Mouse (Mus musculus) thymus, adult 2 months (tissue): Measurements from ENCODE around the gene Smarcd2. TPM values are rescaled to one million over a fixed set of nuclear protein-coding genes. Genes with fewer than 3 reads are reported as not detected.

ENCODE experiments used
- DNase-seq: peaks from one replicate; pipeline ENCODE4 v3.0.0; 2021
- H3K27ac ChIP-seq: fragments of 200-500 bp; 2 replicates; pipeline ENCODE4 v1.5.1; 2012; ENCODE audit warnings: low read length, control low read depth; ENCODE audit not compliant: control insufficient read depth, insufficient read depth
- H3K27me3 ChIP-seq: fragments of 200-500 bp; 2 replicates; pipeline ENCODE4 v1.6.1; 2012; ENCODE audit warnings: mild to moderate bottlenecking, low read length, moderate library complexity, mixed read lengths; ENCODE audit not compliant: control insufficient read depth, insufficient read depth
- H3K36me3 ChIP-seq: fragments of 200-500 bp; 2 replicates; pipeline ENCODE4 v1.6.1; 2012; ENCODE audit warnings: mild to moderate bottlenecking, low read length, moderate library complexity; ENCODE audit not compliant: control insufficient read depth, insufficient read depth
- H3K4me1 ChIP-seq: fragments of 200-500 bp; replicated peaks from 2 replicates; pipeline ENCODE4 v1.6.1; 2012; ENCODE audit warnings: low read length; ENCODE audit not compliant: control insufficient read depth, insufficient read depth
- H3K4me3 ChIP-seq: fragments of 200-500 bp; 2 replicates; pipeline ENCODE4 v1.5.1; 2012; ENCODE audit warnings: mild to moderate bottlenecking, low read length, control low read depth, moderate library complexity; ENCODE audit not compliant: control insufficient read depth, insufficient read depth
- CTCF ChIP-seq: fragments of 200-500 bp; IDR thresholded peaks from 2 replicates; pipeline ENCODE4 v1.5.1; 2012; ENCODE audit warnings: mild to moderate bottlenecking, control low read depth, low read length, moderate library complexity, borderline replicate concordance; ENCODE audit not compliant: control insufficient read depth, poor library complexity, insufficient read depth; ENCODE audit errors: extremely low read depth
- POLR2A ChIP-seq: fragments of 200-500 bp; IDR thresholded peaks from 2 replicates; pipeline ENCODE4 v1.6.1; 2012; ENCODE audit warnings: mild to moderate bottlenecking, low read length, control low read depth, moderate library complexity; ENCODE audit not compliant: control insufficient read depth, poor library complexity, insufficient read depth; ENCODE audit errors: extremely low read depth
- WGBS: fragments of 180-500 bp; shearing (Covaris S2); methylation state at CpG from one replicate; pipeline ENCODE4 v1.1.7; 2018; 5-methylcytosine and 5-hydroxymethylcytosine counted together
- polyA plus RNA-seq: library from polyadenylated mRNA; depleted of rRNA; stranded (reverse); fragments of >200 nt; gene quantifications from 2 replicates; pipeline ENCODE4 v1.2.3, GENCODE M21; 2012

The Smarcd2 gene
- polyA plus RNA-seq, 1 experiment: 570 TPM

DNA sequence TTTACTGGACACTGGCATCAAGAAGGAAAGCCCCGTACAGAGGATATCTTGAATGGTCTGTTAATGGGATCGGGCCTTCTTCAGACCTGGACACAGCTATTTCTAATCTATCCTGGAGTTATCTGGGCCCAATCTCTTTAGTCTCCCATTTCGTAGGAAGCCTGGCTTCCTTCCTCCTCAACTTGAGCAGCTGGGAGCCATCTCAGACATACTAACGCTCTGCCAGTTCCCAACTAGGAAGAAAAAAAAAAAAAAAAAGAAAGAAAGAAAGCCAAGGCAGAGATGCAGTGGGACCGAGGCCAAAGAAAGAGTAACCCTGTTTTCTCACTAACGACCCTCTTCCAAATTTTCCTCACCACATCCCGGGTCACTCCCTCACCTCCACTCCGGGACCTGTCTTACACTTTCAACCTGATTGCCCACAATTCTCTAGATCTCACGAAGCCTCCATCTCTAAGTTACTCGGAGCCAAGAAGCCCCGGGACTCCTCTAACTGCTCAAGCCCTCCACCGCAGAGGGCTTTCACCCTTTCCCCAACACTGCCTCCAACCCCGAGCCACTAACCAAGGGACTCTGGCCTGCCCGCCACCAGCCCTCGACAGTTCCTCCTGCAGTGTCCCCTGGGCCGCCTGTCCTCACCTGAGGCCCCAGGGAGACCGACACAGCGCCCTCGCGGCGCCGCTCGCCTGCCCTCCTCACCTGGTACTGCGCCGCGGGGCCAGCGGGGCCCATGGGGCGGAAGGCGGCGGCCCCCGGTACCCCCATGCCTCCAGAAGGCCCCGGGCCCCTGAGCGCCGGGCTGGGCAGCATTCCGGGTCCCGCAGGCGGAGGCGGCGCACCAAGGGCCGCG is 753 bp downstream of the Smarcd2 start:
- Histone ChIP-seq H3K36me3 (peaks cover 9% of the 10 kb centered on the region), H3K4me1 (peaks cover 43% of the 10 kb centered on the region), H3K27ac (peak overlapping the region; percentile 60), H3K27me3 (no peaks in the 10 kb centered on the region), H3K4me3 (peak overlapping the region; percentile 97)
- no peak for DNase-seq
- WGBS: under 1% methylated on average over 41 of the region's 41 CpGs
- TF ChIP-seq POLR2A (no peak), CTCF (no peak)

- DNase-seq: no peak
- Histone ChIP-seq H3K36me3 (peaks cover 17% of the 10 kb centered on the region), H3K4me1 (peaks cover 40% of the 10 kb centered on the region), H3K27ac (peak overlapping the region; percentile 60), H3K27me3 (no peaks in the 10 kb centered on the region), H3K4me3 (peak overlapping the region; percentile 97)
- TF ChIP-seq CTCF (no peak), POLR2A (no peak)
- WGBS: 30% methylated on average over 5 of the region's 5 CpGs
Measured at GRCm38 (mm10) chr11:106271131-106271793, 1.5 kb downstream of the Smarcd2 start.

GRCm38 (mm10) chr11:106269060-106269431 is 3.7 kb downstream of the Smarcd2 start:
- WGBS: 5% methylated on average over 3 of the region's 3 CpGs
- peak overlapping the region; percentile 95 for H3K27ac ChIP-seq
- peak; percentile 76 for DNase-seq
- no peak for TF ChIP-seq POLR2A
- TF ChIP-seq CTCF: no peak
- no peaks in the 10 kb centered on the region for H3K27me3 ChIP-seq
- peak overlapping the region; percentile 16 for H3K4me3 ChIP-seq
- H3K36me3 ChIP-seq: peaks cover 39% of the 10 kb centered on the region
- H3K4me1 ChIP-seq: peaks cover 36% of the 10 kb centered on the region

DNA sequence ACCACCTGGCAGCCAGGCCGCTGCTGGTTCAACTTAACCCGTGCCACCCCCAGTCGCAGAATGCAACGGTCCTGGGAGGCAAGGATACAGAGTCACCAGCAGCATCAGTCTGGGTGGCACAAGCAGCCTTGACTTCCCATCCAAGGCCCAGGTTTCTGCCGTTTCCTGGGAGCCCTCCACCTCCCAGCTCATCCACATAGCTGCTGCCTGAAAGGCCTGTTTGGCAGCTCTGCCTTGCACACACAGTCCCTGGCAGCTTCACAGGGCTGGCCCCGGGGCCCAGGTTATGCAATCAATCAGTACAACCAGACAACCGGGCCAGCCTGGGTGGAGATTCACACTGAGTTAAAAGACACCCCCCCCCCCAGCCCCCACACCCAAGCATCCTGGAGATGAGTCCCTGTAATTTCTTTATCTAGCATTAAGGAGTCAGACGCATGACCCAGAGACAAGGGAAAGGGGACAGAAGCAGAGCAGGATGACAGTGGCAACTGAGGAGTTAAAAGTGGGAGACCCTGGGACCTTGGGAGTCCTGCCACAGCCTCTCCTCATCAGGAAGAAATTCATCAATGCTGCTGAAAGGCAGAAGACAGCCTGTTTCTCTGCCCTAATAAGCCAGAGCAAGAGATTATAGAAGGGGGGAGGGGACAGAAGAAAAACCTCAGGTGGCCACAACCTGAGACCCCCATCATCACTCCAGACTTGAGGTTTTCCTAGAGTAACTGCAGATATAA is 4.3 kb downstream of the Smarcd2 start:
- no peaks in the 10 kb centered on the region for H3K27me3 ChIP-seq
- no peak for TF ChIP-seq CTCF
- no peak for TF ChIP-seq POLR2A
- H3K27ac ChIP-seq: peak overlapping the region; percentile 89
- peaks cover 36% of the 10 kb centered on the region for H3K4me1 ChIP-seq
- peaks cover 44% of the 10 kb centered on the region for H3K36me3 ChIP-seq
- 56% methylated on average over 8 of the region's 8 CpGs for WGBS
- H3K4me3 ChIP-seq: peak overlapping the region; percentile 17
- no peak for DNase-seq

DNA sequence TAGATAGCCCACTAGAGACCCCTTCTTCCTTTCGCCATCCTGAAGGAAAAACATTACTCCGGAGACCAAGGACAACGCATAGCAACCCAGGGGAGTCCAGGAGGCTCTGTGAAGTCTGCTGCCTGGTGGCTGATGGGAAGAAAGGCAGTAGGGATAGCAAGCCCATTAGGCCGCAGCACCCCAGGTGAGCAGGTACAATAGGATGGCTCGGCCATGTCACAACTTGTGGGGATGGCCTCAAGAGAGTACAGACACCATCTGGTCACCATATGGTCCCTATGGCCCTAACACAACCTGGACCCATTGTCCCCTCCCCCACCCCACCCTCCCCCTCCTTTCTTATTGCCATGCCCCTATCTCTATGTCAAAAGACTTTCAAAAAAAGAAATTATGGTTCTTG is 4.9 kb downstream of the Smarcd2 start:
- Histone ChIP-seq H3K36me3 (peaks cover 51% of the 10 kb centered on the region), H3K27me3 (no peaks in the 10 kb centered on the region), H3K4me1 (peaks cover 36% of the 10 kb centered on the region), H3K4me3 (no peak overlapping the region), H3K27ac (peak overlapping the region; percentile 89; the same call in 1 of the 2 replicates)
- no peak for DNase-seq
- 95% methylated on average over 5 of the region's 5 CpGs for WGBS
- TF ChIP-seq CTCF (no peak), POLR2A (no peak)

DNA sequence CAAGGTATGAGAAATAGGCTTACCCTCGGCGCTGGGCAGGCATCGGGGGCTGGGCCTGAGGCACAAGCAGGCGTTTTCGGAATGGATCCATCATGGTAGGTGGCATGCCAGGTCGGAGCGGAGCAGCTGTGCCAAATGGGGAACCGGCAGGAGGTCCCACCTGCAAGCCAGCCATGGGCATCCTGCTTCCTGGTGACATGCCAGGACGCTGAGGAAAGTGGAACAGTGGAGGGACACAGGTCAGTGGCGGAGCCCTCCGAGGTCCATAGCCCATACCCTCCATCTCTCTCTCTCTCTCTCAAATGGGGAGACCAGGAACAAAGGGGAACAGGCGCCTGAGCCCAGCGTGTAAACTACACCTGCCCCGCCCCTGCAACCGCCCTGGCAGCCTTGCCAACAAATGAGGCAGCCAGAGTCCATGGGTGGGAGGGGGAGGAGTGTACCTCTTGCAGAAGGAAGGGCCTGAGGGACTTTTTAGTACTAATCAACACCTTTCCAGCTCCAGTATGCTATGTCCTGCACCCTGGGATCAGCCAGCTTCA is 5.4 kb downstream of the Smarcd2 start:
- DNase-seq: no peak
- Histone ChIP-seq H3K4me3 (no peak overlapping the region), H3K27me3 (no peaks in the 10 kb centered on the region), H3K4me1 (peaks cover 36% of the 10 kb centered on the region), H3K36me3 (peaks cover 56% of the 10 kb centered on the region), H3K27ac (no peak overlapping the region)
- 83% methylated on average over 15 of the region's 15 CpGs for WGBS
- no peak for TF ChIP-seq POLR2A
- no peak for TF ChIP-seq CTCF
